Mouse (Mus musculus) ES-E14 (cell line): Measurements from ENCODE around the gene Hpdl. TPM values are rescaled to one million over a fixed set of nuclear protein-coding genes. Genes with fewer than 3 reads are reported as not detected.
A peak's percentile ranks its signal among the peaks of the same experiment; 100 is the strongest.
"Not testable (repeated sequence)": the region's sequence is repeated elsewhere in the genome, so short reads cannot be mapped to it uniquely, and the experiment has no call there.

ENCODE experiments used
- DNase-seq: peaks from one replicate; pipeline ENCODE4 v3.0.0-alpha.2; 2013; ENCODE audit warnings: low read depth, low spot score
- H3K27ac ChIP-seq: 2 replicates; pipeline ENCODE4 v1.5.1; 2012; ENCODE audit warnings: low read depth, mild to moderate bottlenecking, low read length, moderate library complexity, mixed read lengths; ENCODE audit not compliant: poor library complexity, insufficient read depth, severe bottlenecking
- H3K36me3 ChIP-seq: 2 replicates; pipeline ENCODE4 v1.6.1; 2012; ENCODE audit warnings: mild to moderate bottlenecking, low read length, moderate library complexity, mixed read lengths; ENCODE audit not compliant: control insufficient read depth, poor library complexity, insufficient read depth, severe bottlenecking
- H3K4me1 ChIP-seq, 2 experiments: fragments of 150-350 bp in 1 of 2; sonication (generic) in 1 of 2; 2 replicates each; pipeline ENCODE4 v1.6.1; 2012; ENCODE audit warnings: low read length in 2 of 2, mild to moderate bottlenecking in 1 of 2, mixed read lengths in 1 of 2; ENCODE audit not compliant: control insufficient read depth in 2 of 2, insufficient read depth in 2 of 2, poor library complexity in 1 of 2
- H3K4me3 ChIP-seq, 2 experiments: fragments of 150-350 bp in 1 of 2; sonication (generic) in 1 of 2; 2 replicates each; pipeline ENCODE4 v1.5.1; 2012; ENCODE audit warnings: low read length in 2 of 2, low read depth in 1 of 2, mild to moderate bottlenecking in 1 of 2, mixed read lengths in 1 of 2; ENCODE audit not compliant: insufficient read depth in 1 of 2, poor library complexity in 1 of 2, severe bottlenecking in 1 of 2
- H3K9ac ChIP-seq: 2 replicates; pipeline ENCODE4 v1.6.1; 2012; ENCODE audit warnings: low read depth, mild to moderate bottlenecking, low read length, mixed read lengths; ENCODE audit not compliant: poor library complexity, insufficient read depth, severe bottlenecking
- H3K9me3 ChIP-seq: fragments of 150-350 bp; sonication (generic); 2 replicates; pipeline ENCODE4 v1.6.1; 2012; ENCODE audit warnings: low read depth, mild to moderate bottlenecking, low read length; ENCODE audit not compliant: control insufficient read depth, insufficient read depth
- CHD2 ChIP-seq: IDR thresholded peaks from 2 replicates; pipeline ENCODE4 v1.6.1; 2014; ENCODE audit warnings: mild to moderate bottlenecking, low read depth, low read length, inconsistent platforms
- HCFC1 ChIP-seq: IDR thresholded peaks from 2 replicates; pipeline ENCODE4 v1.6.1; 2012; ENCODE audit warnings: low read length, inconsistent platforms, borderline replicate concordance; ENCODE audit not compliant: insufficient read depth
- MAFK ChIP-seq: IDR thresholded peaks from 2 replicates; pipeline ENCODE4 v1.6.1; 2014; ENCODE audit warnings: mild to moderate bottlenecking, low read depth, low read length, inconsistent platforms; ENCODE audit not compliant: insufficient read depth
- ZC3H11A ChIP-seq: IDR thresholded peaks from 2 replicates; pipeline ENCODE4 v1.6.1; 2012; ENCODE audit warnings: low read depth, mild to moderate bottlenecking, inconsistent platforms, low read length, borderline replicate concordance
- ZNF384 ChIP-seq: IDR thresholded peaks from 2 replicates; pipeline ENCODE4 v1.6.1; 2012; ENCODE audit warnings: low read depth, low read length, inconsistent platforms
- in situ Hi-C, 2 experiments: fragments of 600-800 bp; cut with MboI; formaldehyde crosslinking; loops; one replicate each; pipeline ENCODE4 v1.15.1; 2025; ENCODE audit warnings: low sequenced_read_pairs in 2 of 2, inconsistent platforms in 1 of 2; ENCODE audit not compliant: unreplicated experiment in 2 of 2
- total RNA-seq: library from RNA; depleted of rRNA; stranded (reverse); fragments of 300-350 nt; gene quantifications from 2 replicates; pipeline ENCODE4 v1.2.3, GENCODE M21; 2012

The Hpdl gene
- total RNA-seq, 1 experiment = 5.8 TPM

DNA sequence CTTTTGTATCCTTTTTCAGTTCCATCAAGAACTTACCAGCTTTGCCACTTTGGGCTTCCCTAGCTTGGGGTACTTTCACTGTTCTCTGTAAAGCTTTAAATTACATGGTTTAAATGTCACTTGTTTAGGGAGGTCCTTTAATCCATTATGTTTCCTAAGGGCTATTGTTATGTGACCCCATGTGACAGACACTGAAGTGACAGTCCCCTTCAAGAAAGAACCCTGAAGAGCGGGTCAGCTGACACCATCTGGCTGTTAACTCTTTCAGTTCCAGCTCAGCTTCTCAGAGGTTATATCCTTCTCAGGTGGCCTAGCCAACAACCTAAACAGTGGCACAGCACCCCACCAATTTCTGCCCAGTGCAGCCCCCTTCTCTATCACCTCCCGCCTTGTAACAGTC is 32.8 kb upstream of the Hpdl start:
- Histone ChIP-seq H3K9me3 (no peaks in the 10 kb centered on the region), H3K4me3 (no peak overlapping the region), H3K27ac (no peak overlapping the region), H3K4me1 (no peaks in the 10 kb centered on the region), H3K36me3 (no peaks in the 10 kb centered on the region), H3K9ac (no peak overlapping the region)
- TF ChIP-seq CHD2 = no peak
- TF ChIP-seq HCFC1 = no peak
- TF ChIP-seq ZNF384 = no peak
- no peak for TF ChIP-seq ZC3H11A
- no peak for TF ChIP-seq MAFK
- in situ Hi-C loops = no loop called here
- DNase-seq = no peak

GRCm38 (mm10) chr4:116849901-116850300 is 28.4 kb upstream of the Hpdl start:
- TF ChIP-seq ZC3H11A = no peak
- no peak for TF ChIP-seq HCFC1
- no peak for TF ChIP-seq CHD2
- TF ChIP-seq ZNF384 = no peak
- TF ChIP-seq MAFK = no peak
- DNase-seq = no peak
- no peak overlapping the region for H3K4me3 ChIP-seq
- no peak overlapping the region for H3K27ac ChIP-seq
- no peaks in the 10 kb centered on the region for H3K4me1 ChIP-seq
- no peak overlapping the region for H3K9ac ChIP-seq
- no peaks in the 10 kb centered on the region for H3K9me3 ChIP-seq
- H3K36me3 ChIP-seq = no peaks in the 10 kb centered on the region
- in situ Hi-C loops = no loop called here

GRCm38 (mm10) chr4:116844324-116844723 is 22.8 kb upstream of the Hpdl start:
- Histone ChIP-seq H3K9ac (no peak overlapping the region), H3K27ac (no peak overlapping the region), H3K4me1 (no peaks in the 10 kb centered on the region; a peak in 1 of 4 replicates), H3K9me3 (no peaks in the 10 kb centered on the region), H3K4me3 (no peak overlapping the region), H3K36me3 (no peaks in the 10 kb centered on the region)
- TF ChIP-seq ZNF384 (no peak), ZC3H11A (no peak), CHD2 (no peak), MAFK (no peak), HCFC1 (no peak)
- in situ Hi-C loops = no loop called here
- no peak for DNase-seq

GRCm38 (mm10) chr4:116840841-116841240 is 19.3 kb upstream of the Hpdl start:
- in situ Hi-C loops = no loop called here
- H3K27ac ChIP-seq = no peak overlapping the region
- no peak overlapping the region for H3K4me3 ChIP-seq
- TF ChIP-seq HCFC1 (no peak), ZC3H11A (no peak), CHD2 (no peak), ZNF384 (no peak), MAFK (no peak)
- no peaks in the 10 kb centered on the region for H3K36me3 ChIP-seq
- no peak overlapping the region for H3K9ac ChIP-seq
- DNase-seq = no peak
- H3K4me1 ChIP-seq = no peaks in the 10 kb centered on the region; a peak in 1 of 4 replicates
- H3K9me3 ChIP-seq = no peaks in the 10 kb centered on the region

DNA sequence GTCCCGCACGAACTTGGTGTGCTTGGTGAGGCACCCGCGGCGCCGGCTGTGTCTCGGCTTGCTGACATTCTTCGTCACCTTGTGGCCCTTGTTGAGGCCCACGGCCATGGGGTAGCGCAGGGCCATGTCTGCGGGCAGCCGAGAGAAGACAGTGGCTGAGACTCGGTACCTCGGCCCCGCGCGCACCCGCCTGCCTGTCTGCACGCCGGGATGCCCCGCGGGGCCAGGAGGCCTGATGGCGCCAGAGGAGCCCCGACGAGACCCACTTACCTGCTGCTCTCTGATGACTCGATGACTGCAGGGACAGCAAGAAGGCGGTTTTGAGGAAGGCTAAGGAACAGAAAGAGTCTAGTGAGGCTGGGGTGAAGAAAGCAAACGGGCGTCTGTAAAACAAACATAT is 18.6 kb upstream of the Hpdl start:
- H3K36me3 ChIP-seq, DNase-seq, H3K9me3 ChIP-seq, in situ Hi-C loops, H3K4me1 ChIP-seq, H3K27ac ChIP-seq: not testable (repeated sequence)
- Histone ChIP-seq H3K4me3 (peak overlapping the region; percentile 48 to 52; a peak in 3 of 4 replicates), H3K9ac (peak overlapping the region; percentile 46)
